Mouse (Mus musculus) urinary bladder, postnatal 10 days (tissue): ENCODE measurements around the gene Wdr76.
A peak's percentile ranks its signal among the peaks of the same experiment; 100 is the strongest.
"Not testable (repeated sequence)": the region's sequence is repeated elsewhere in the genome, so short reads cannot be mapped to it uniquely, and the experiment has no call there.

Source experiments
- DNase-seq: peaks from one replicate; pipeline ENCODE4 v3.0.0; 2022; ENCODE audit warnings: low spot score

The Wdr76 gene

GRCm38 (mm10) chr2:121505942-121506882 is at the start of gene Wdr76, which contains the start of gene Mfap1a:
Gene Wdr76, plus strand, starts transcription at chr2:121506723.
Gene Mfap1a, minus strand, starts transcription at chr2:121506665.
- peak; percentile 29 for DNase-seq

GRCm38 (mm10) chr2:121460071-121460470 is 46.5 kb upstream of the Wdr76 start:
- no peak for DNase-seq

- not testable (repeated sequence) for DNase-seq
These were observed 37.5 kb upstream of the Wdr76 start for GRCm38 (mm10) chr2:121468982-121469381.

- not testable (repeated sequence) for DNase-seq
These were observed 33.7 kb upstream of the Wdr76 start for GRCm38 (mm10) chr2:121472783-121473182.

- DNase-seq, result peak; percentile 26
These were observed 33.0 kb upstream of the Wdr76 start, which contains the start of gene Mfap1b for GRCm38 (mm10) chr2:121473301-121474179. Gene Mfap1b, minus strand, starts transcription at chr2:121474067.

- no peak for DNase-seq
These were observed 32.4 kb upstream of the Wdr76 start for GRCm38 (mm10) chr2:121474180-121474535.

- not testable (repeated sequence) for DNase-seq
These were observed 31.2 kb upstream of the Wdr76 start for GRCm38 (mm10) chr2:121475306-121475705.

GRCm38 (mm10) chr2:121477491-121478266 is 28.8 kb upstream of the Wdr76 start:
- DNase-seq, result no peak

- no peak for DNase-seq
These were observed 26.0 kb upstream of the Wdr76 start for GRCm38 (mm10) chr2:121480498-121480897.

- DNase-seq, result not testable (repeated sequence)
These were observed 25.6 kb upstream of the Wdr76 start for GRCm38 (mm10) chr2:121480916-121481315.

- DNase-seq, result no peak
These were observed 22.9 kb upstream of the Wdr76 start for GRCm38 (mm10) chr2:121483576-121483975.

- not testable (repeated sequence) for DNase-seq
These were observed 22.1 kb upstream of the Wdr76 start for GRCm38 (mm10) chr2:121484403-121484802.

- not testable (repeated sequence) for DNase-seq
These were observed 5.0 kb upstream of the Wdr76 start for GRCm38 (mm10) chr2:121501550-121501949.

GRCm38 (mm10) chr2:121507173-121507950 is 839 bp downstream of the Wdr76 start:
- no peak for DNase-seq

GRCm38 (mm10) chr2:121507951-121508330 is 1.4 kb downstream of the Wdr76 start:
- DNase-seq, result no peak

GRCm38 (mm10) chr2:121509584-121509983 is 3.1 kb downstream of the Wdr76 start:
- no peak for DNase-seq

GRCm38 (mm10) chr2:121511401-121511800 is 4.9 kb downstream of the Wdr76 start:
- DNase-seq, result no peak

- not testable (repeated sequence) for DNase-seq
These were observed 6.7 kb downstream of the Wdr76 start for GRCm38 (mm10) chr2:121512991-121513765.

GRCm38 (mm10) chr2:121514211-121514610 is 7.7 kb downstream of the Wdr76 start:
- no peak for DNase-seq

- no peak for DNase-seq
These were observed 11.6 kb downstream of the Wdr76 start for GRCm38 (mm10) chr2:121518106-121518505.
